Mouse (Mus musculus) spleen, adult 2 months (tissue): ENCODE results near the gene Pde8a. TPM values are rescaled to one million over a fixed set of nuclear protein-coding genes. Genes with fewer than 3 reads are reported as not detected.
A peak's percentile ranks its signal among the peaks of the same experiment; 100 is the strongest.

ENCODE experiments used
- DNase-seq, 2 experiments: peaks; one replicate each; pipeline versions ENCODE4 v3.0.0 to v3.0.0-alpha.2; 2012 to 2021; ENCODE audit warnings: low spot score in 2 of 2, low read depth in 1 of 2
- H3K27ac ChIP-seq: fragments of 200-500 bp; 2 replicates; pipeline ENCODE4 v1.5.1; 2012; ENCODE audit warnings: low read length, inconsistent platforms; ENCODE audit not compliant: insufficient read depth
- H3K27me3 ChIP-seq: fragments of 200-500 bp; 2 replicates; pipeline ENCODE4 v1.6.1; 2012; ENCODE audit warnings: mild to moderate bottlenecking, moderate library complexity, low read length, inconsistent platforms; ENCODE audit not compliant: control insufficient read depth, insufficient read depth
- H3K36me3 ChIP-seq: fragments of 200-500 bp; 2 replicates; pipeline ENCODE4 v1.6.1; 2012; ENCODE audit warnings: mild to moderate bottlenecking, low read length, inconsistent platforms; ENCODE audit not compliant: control insufficient read depth, insufficient read depth
- H3K4me1 ChIP-seq: fragments of 200-500 bp; 2 replicates; pipeline ENCODE4 v1.6.1; 2011; ENCODE audit warnings: inconsistent platforms; ENCODE audit not compliant: control insufficient read depth, insufficient read depth, insufficient read length
- H3K4me3 ChIP-seq: fragments of 200-500 bp; 2 replicates; pipeline ENCODE4 v1.5.1; 2011; ENCODE audit warnings: mild to moderate bottlenecking, inconsistent platforms; ENCODE audit not compliant: insufficient read depth, insufficient read length; ENCODE audit errors: extremely low read depth
- CTCF ChIP-seq: fragments of 200-500 bp; IDR thresholded peaks from 2 replicates; pipeline ENCODE4 v1.5.1; 2011; ENCODE audit warnings: mild to moderate bottlenecking, inconsistent platforms; ENCODE audit not compliant: insufficient read depth, insufficient read length, insufficient replicate concordance; ENCODE audit errors: extremely low read depth
- POLR2A ChIP-seq: fragments of 200-500 bp; IDR thresholded peaks from 2 replicates; pipeline ENCODE4 v1.6.1; 2011; ENCODE audit warnings: low read depth, low read length, inconsistent platforms
- WGBS: fragments of 180-500 bp; shearing (Covaris S2); methylation state at CpG from one replicate; pipeline ENCODE4 v1.1.7; 2018; 5-methylcytosine and 5-hydroxymethylcytosine counted together
- polyA plus RNA-seq: library from polyadenylated mRNA; depleted of rRNA; stranded (reverse); fragments of >200 nt; gene quantifications from 2 replicates; pipeline ENCODE4 v1.2.3, GENCODE M21; 2012

Pde8a gene
- polyA plus RNA-seq, 1 experiment: 5.5 TPM

GRCm38 (mm10) chr7:81345447-81346170 is 132.2 kb downstream of the Pde8a start:
- TF ChIP-seq CTCF (no peak), POLR2A (no peak; the same call in 1 of the 2 replicates)
- no peaks in the 10 kb centered on the region for H3K27me3 ChIP-seq
- 62% methylated on average over 15 of the region's 15 CpGs for WGBS

GRCm38 (mm10) chr7:81348206-81348605 is 134.8 kb downstream of the Pde8a start:
- no peak for TF ChIP-seq POLR2A
- no peak for TF ChIP-seq CTCF
- Histone ChIP-seq H3K4me1 (peaks cover 10% of the 10 kb centered on the region; the same call in 1 of the 2 replicates), H3K27me3 (no peaks in the 10 kb centered on the region), H3K36me3 (peaks cover 4% of the 10 kb centered on the region), H3K27ac (no peak overlapping the region), H3K4me3 (no peak overlapping the region)
- no peak for DNase-seq
- 57% methylated on average over 7 of the region's 7 CpGs for WGBS

More at GRCm38 (mm10) chr7:81345447-81346170, 132.2 kb downstream of the Pde8a start:
- peaks cover 11% of the 10 kb centered on the region; the same call in 1 of the 2 replicates for H3K4me1 ChIP-seq
- H3K4me3 ChIP-seq: peak overlapping the region; percentile 64
- DNase-seq: no peak
- peaks cover 15% of the 10 kb centered on the region for H3K36me3 ChIP-seq
- H3K27ac ChIP-seq: peak overlapping the region; percentile 72

GRCm38 (mm10) chr7:81351826-81352225 is 138.4 kb downstream of the Pde8a start:
- Histone ChIP-seq H3K36me3 (no peaks in the 10 kb centered on the region), H3K27ac (no peak overlapping the region), H3K4me3 (no peak overlapping the region), H3K27me3 (no peaks in the 10 kb centered on the region), H3K4me1 (no peaks in the 10 kb centered on the region)
- no peak for TF ChIP-seq CTCF
- TF ChIP-seq POLR2A: no peak
- WGBS: 83% methylated on average over 4 of the region's 4 CpGs
- DNase-seq: no peak

DNA sequence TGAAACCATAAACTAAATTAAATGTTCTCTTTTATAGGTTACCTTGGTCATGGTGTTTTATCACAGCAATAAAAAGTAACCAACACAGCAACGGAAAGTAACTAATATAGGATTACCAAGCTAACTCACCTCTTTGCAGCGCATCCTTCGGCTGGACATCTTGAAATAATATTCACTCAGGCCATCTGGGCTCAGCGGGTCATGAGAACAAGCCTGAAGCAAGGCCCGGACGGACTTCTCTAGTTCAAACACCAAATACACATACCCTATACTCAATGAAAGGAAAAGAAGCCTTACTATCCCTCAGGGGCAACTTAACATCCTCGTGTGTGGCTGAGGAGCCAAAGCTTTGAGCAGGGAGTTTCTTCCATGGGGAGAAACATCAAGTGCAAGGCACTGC is 142.3 kb downstream of the Pde8a start:
- WGBS: 85% methylated on average over 7 of the region's 7 CpGs
- Histone ChIP-seq H3K27me3 (no peaks in the 10 kb centered on the region), H3K4me1 (no peaks in the 10 kb centered on the region), H3K36me3 (no peaks in the 10 kb centered on the region), H3K4me3 (no peak overlapping the region), H3K27ac (no peak overlapping the region)
- DNase-seq: no peak
- no peak for TF ChIP-seq CTCF
- TF ChIP-seq POLR2A: no peak

DNA sequence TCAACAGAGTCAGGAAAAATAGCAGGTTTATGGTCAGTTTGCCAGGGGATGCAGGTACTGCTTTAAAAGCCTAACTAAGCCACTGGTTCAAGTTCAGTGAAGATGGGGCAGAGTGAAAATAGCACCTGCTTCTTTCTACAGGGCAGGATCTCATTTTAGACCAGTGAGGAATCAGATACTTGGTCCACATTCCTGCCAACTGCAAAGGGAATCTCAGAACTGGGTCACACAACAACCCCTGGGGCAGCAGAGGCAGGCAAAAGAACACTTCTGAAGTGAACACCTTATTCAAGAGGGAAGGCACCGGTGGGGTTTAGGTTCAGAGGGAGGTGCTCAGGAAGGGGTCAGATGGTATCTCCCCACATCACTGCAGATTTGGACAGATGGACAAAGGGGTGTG is 143.0 kb downstream of the Pde8a start:
- H3K4me1 ChIP-seq: no peaks in the 10 kb centered on the region
- no peak overlapping the region for H3K27ac ChIP-seq
- no peaks in the 10 kb centered on the region for H3K27me3 ChIP-seq
- no peak for DNase-seq
- H3K36me3 ChIP-seq: no peaks in the 10 kb centered on the region
- TF ChIP-seq CTCF (no peak), POLR2A (no peak)
- WGBS: 73% methylated on average over 1 of the region's 1 CpGs
- no peak overlapping the region for H3K4me3 ChIP-seq

GRCm38 (mm10) chr7:81356975-81357374 is 143.6 kb downstream of the Pde8a start:
- WGBS: 81% methylated on average over 7 of the region's 7 CpGs
- H3K27me3 ChIP-seq: no peaks in the 10 kb centered on the region
- no peak for TF ChIP-seq POLR2A
- TF ChIP-seq CTCF: no peak
- no peaks in the 10 kb centered on the region for H3K4me1 ChIP-seq
- no peak for DNase-seq
- no peak overlapping the region for H3K27ac ChIP-seq
- no peaks in the 10 kb centered on the region for H3K36me3 ChIP-seq
- no peak overlapping the region for H3K4me3 ChIP-seq

DNA sequence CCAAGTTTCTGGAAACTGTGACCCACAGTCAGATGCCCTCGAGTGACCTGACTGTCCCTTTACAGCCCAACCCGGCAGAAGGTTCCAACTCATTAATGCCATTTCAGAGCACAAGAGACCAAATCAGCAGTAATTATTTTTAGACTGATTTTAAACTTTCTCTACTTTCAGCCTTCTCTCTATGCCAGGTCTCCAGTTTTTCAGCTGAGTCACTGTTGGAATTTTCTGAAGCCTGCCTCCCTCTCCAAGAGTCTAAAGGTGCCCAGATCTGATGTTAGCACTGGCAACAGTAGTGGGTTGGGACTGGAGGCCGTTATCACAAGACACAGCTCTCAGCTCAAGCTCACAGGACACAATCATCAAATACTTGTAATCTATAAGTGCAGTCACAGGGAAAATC is 154.6 kb downstream of the Pde8a start:
- no peak for DNase-seq
- peaks cover 1% of the 10 kb centered on the region; the same call in 1 of the 2 replicates for H3K27me3 ChIP-seq
- H3K27ac ChIP-seq: no peak overlapping the region
- H3K4me1 ChIP-seq: no peaks in the 10 kb centered on the region
- WGBS: 81% methylated on average over 3 of the region's 3 CpGs
- no peak overlapping the region for H3K4me3 ChIP-seq
- TF ChIP-seq CTCF (no peak), POLR2A (no peak)
- no peaks in the 10 kb centered on the region for H3K36me3 ChIP-seq
